Mouse (Mus musculus) spleen, adult 2 months (tissue): Measurements from ENCODE around the gene Cbx8.

Experiments used
- CTCF ChIP-seq: fragments of 200-500 bp; IDR thresholded peaks from 2 replicates; pipeline ENCODE4 v1.5.1; 2011; ENCODE audit warnings: mild to moderate bottlenecking, inconsistent platforms; ENCODE audit not compliant: insufficient read depth, insufficient read length, insufficient replicate concordance; ENCODE audit errors: extremely low read depth
- POLR2A ChIP-seq: fragments of 200-500 bp; IDR thresholded peaks from 2 replicates; pipeline ENCODE4 v1.6.1; 2011; ENCODE audit warnings: low read depth, low read length, inconsistent platforms

DNA sequence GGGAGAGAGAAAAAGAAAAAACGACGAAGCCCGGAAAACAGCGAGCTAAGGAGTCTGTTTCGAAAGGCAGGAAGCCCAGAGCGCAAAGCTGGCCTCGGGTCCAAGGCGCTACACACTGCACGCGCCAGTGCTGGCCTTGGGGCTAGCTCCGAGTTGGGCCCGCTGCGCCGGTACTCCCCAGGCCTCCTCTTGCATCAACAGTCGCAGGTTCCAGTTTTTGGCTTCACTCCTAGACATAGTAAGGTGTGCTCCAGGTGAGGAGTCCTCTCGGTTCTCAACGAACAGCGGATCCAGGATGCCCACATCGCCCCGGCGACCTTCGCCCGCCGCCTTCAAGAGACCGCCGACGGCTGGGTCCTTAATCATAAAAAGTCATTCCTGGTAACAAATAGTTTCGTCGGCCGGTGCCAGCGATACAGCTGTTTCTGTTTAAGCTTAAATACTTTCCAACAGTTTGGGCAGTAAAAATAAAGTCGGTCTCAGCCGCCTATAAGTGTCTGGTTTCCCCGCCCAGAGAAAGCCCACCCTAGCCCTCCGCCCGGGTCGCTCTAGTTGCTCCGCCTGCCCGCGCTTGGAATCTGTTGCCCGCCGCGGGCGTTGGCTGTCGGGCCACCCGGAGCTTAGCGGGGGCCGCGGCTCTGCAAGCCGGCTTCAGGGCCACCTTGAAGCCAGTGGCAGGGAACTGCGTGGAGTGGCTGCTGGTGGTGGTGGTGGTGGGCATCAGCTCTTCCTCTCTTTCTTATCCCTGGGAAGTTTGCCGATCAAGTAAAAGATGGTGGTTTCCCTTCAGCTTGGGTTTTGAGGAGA is 1.9 kb upstream of the Cbx8 start:
- TF ChIP-seq POLR2A (no peak), CTCF (no peak)
